Mouse (Mus musculus) forebrain, embryonic 10.5 days (tissue): ENCODE data around the gene Lrrc8d. TPM values are rescaled to one million over a fixed set of nuclear protein-coding genes. Genes with fewer than 3 reads are reported as not detected.
"Not testable (repeated sequence)": the region's sequence is repeated elsewhere in the genome, so short reads cannot be mapped to it uniquely, and the experiment has no call there.

Experiments
- DNase-seq: peaks from one replicate; pipeline ENCODE4 v3.0.0-alpha.2; 2017; ENCODE audit warnings: low spot score; ENCODE audit errors: extremely low spot score
- H3K27ac ChIP-seq: fragments of 300-500 bp; sonication (generic); 2 replicates; pipeline ENCODE4 v1.5.1; 2016; ENCODE audit warnings: mild to moderate bottlenecking
- H3K27me3 ChIP-seq: fragments of 300-500 bp; sonication (generic); 2 replicates; pipeline ENCODE4 v1.6.1; 2016; ENCODE audit warnings: mild to moderate bottlenecking; ENCODE audit not compliant: poor library complexity, severe bottlenecking
- H3K36me3 ChIP-seq: fragments of 300-500 bp; sonication (generic); replicated peaks from 2 replicates; pipeline ENCODE4 v1.6.1; 2016; ENCODE audit warnings: mild to moderate bottlenecking, moderate library complexity
- H3K4me1 ChIP-seq: fragments of 300-500 bp; sonication (generic); 2 replicates; pipeline ENCODE4 v1.6.1; 2016
- H3K4me3 ChIP-seq: fragments of 300-500 bp; sonication (generic); 2 replicates; pipeline ENCODE4 v1.5.1; 2016; ENCODE audit warnings: mild to moderate bottlenecking, moderate library complexity
- H3K9me3 ChIP-seq: fragments of 300-500 bp; sonication (generic); 2 replicates; pipeline ENCODE4 v1.6.1; 2016; ENCODE audit warnings: mild to moderate bottlenecking, moderate library complexity
- WGBS: fragments of 180-500 bp; shearing (Covaris S2); methylation state at CpG from one replicate; pipeline ENCODE4 v1.1.7; 2016; 5-methylcytosine and 5-hydroxymethylcytosine counted together
- polyA plus RNA-seq: library from polyadenylated mRNA; unstranded; fragments of >200 nt; fragmentation: Nextera tagmentation; extraction: Ambion mirVana; gene quantifications from 2 replicates; pipeline ENCODE4 v1.2.1, GENCODE M21; 2016

The Lrrc8d gene
- polyA plus RNA-seq, 1 experiment from 2014 or later = 20.1 TPM

DNA sequence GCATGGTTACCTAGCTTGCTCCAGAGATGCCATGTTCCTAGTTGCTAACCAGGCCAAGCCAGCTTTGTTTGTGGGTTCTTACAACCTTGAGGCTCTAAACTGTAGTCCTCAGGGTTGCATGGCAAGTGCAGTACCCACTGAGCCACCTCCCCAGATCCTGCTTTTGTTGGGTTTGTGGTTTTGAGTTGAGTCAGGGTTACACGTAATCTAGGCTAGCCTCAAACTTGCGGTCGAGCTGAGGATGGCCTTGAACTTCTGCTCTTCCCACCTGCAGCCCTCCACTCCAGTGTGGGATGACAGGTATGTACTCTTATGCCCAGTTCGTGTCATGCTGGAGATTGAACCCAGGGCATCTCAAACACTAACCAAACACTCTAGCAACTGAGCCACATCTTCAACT is 24.3 kb upstream of the Lrrc8d start:
- no peak for DNase-seq
- no peak overlapping the region for H3K27ac ChIP-seq
- peaks cover 16% of the 10 kb centered on the region for H3K4me1 ChIP-seq
- H3K36me3 ChIP-seq = no peaks in the 10 kb centered on the region
- WGBS = 92% methylated on average over 4 of the region's 4 CpGs
- no peaks in the 10 kb centered on the region for H3K9me3 ChIP-seq
- H3K4me3 ChIP-seq = no peak overlapping the region
- H3K27me3 ChIP-seq = no peaks in the 10 kb centered on the region

DNA sequence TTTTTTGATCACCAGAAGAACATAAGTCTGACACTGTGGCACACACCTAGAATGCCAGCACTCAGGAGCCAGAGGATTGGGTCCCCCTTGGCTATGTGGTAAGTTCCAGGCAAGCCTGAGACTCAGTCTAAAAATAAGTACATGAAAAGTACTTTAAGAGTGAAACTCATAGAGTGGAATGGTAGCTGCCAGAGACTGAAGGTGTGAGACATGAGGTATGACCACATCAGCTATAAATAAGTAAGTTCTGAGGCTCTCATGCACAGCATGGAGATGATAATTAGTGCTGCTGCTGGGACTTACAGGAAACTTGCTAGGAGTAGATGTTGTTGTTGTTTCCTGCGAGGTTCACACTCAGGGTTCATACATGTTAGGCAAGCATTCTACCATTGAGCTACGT is 22.7 kb upstream of the Lrrc8d start:
- H3K36me3 ChIP-seq = no peaks in the 10 kb centered on the region
- DNase-seq = no peak
- H3K4me3 ChIP-seq = no peak overlapping the region
- 92% methylated on average over 2 of the region's 2 CpGs for WGBS
- 0 out of 2 replicates have a peak, but pooled peaks cover 8% of the 10 kb centered on the region for H3K27me3 ChIP-seq
- no peaks in the 10 kb centered on the region for H3K9me3 ChIP-seq
- H3K27ac ChIP-seq = no peak overlapping the region
- H3K4me1 ChIP-seq = peaks cover 21% of the 10 kb centered on the region

DNA sequence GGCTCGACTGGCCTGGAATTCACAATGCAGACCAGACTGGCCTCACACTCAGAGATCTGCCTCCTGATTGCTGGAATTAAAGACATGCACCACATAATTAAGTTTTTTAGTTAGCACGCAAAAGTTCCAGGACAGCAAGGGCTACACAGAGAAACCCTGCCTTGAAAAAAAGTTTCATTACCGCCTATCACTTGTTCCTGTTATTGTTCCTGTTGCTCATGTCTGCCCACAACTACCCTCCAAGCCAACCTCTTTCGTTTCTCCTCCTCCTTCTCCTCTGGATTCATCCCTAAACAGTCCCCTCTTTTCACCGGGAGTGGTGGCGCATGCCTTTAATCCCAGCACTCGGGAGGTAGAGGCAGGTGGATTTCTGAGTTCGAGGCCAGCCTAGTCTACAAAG is 21.5 kb upstream of the Lrrc8d start:
- H3K27me3 ChIP-seq = 0 out of 2 replicates have a peak, but pooled peaks cover 9% of the 10 kb centered on the region
- no peaks in the 10 kb centered on the region for H3K36me3 ChIP-seq
- no peaks in the 10 kb centered on the region for H3K9me3 ChIP-seq
- DNase-seq = no peak
- 87% methylated on average over 8 of the region's 8 CpGs for WGBS
- H3K4me3 ChIP-seq = no peak overlapping the region
- peaks cover 18% of the 10 kb centered on the region for H3K4me1 ChIP-seq
- no peak overlapping the region for H3K27ac ChIP-seq

DNA sequence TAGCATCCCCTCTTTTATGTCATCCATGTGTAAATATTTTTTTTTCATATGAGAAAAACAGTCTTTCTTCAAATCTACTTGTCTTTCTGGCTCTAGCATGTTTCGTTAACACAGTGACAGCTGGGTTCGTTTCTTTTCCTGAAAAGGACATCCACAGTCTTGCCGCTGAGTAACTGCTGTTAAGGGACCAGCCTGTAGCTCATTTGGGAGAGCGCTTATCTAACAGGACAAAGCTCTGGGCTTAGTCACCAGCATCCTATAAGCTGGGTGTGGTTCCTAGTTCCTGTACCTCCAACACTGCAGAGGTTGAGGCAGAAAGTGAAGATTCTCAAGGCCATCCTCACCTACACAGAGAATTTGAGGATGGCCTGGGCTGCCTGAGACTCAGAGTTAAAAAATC is 20.5 kb upstream of the Lrrc8d start:
- H3K4me1 ChIP-seq = peaks cover 25% of the 10 kb centered on the region
- no peaks in the 10 kb centered on the region for H3K36me3 ChIP-seq
- H3K27me3 ChIP-seq = 0 out of 2 replicates have a peak, but pooled peaks cover 9% of the 10 kb centered on the region
- no peaks in the 10 kb centered on the region for H3K9me3 ChIP-seq
- H3K27ac ChIP-seq = no peak overlapping the region
- DNase-seq = no peak
- H3K4me3 ChIP-seq = no peak overlapping the region
- WGBS = 80% methylated on average over 4 of the region's 4 CpGs

DNA sequence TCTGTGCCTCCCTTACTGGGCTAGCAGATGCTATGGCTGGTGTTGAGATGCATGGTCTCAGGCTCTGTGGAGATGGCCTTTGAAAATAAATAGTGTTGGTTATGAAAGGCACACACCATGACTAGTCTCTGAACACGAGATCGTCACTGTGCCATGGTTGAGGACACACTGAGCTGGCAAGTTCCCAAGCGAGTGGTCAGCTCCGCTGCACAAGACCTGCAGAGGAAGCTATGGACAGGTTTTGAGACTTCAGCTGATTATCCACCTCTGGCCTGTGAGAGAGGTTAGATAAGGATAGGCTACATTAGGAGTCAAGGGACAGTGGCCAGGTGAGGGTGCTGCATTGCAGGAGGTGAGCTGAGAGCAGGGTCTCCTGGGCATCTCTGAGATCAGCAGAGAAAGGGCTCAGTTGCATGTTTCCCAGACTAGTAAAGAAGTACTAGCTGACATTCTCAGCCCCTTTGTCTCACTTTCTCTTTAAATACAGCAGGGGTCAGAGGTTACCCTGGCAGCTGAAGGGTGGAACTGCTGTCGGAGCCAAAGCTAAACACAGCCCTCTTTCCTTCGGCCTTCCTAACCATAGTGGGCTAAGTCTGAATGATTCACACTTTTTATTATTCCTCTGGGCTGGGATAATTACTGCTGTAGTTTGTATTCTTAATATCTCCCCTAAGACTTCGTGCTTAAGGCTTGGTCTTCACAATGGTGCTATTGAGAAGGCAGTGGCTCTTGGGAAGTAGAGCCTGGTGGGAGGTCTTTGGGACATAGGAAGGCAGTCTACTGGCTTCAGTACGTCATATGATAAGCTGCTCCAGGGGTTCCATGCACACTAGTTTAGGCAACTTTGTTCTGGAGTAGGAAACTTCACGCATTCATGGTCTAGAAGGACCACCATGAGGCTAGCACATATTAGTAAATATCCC is 19.6 kb upstream of the Lrrc8d start:
- 48% methylated on average over 9 of the region's 9 CpGs for WGBS
- Histone ChIP-seq H3K27me3 (0 out of 2 replicates have a peak, but pooled peaks cover 9% of the 10 kb centered on the region), H3K27ac (peak overlapping the region; percentile 22), H3K36me3 (no peaks in the 10 kb centered on the region), H3K9me3 (no peaks in the 10 kb centered on the region), H3K4me1 (peaks cover 32% of the 10 kb centered on the region), H3K4me3 (no peak overlapping the region)
- DNase-seq = no peak

DNA sequence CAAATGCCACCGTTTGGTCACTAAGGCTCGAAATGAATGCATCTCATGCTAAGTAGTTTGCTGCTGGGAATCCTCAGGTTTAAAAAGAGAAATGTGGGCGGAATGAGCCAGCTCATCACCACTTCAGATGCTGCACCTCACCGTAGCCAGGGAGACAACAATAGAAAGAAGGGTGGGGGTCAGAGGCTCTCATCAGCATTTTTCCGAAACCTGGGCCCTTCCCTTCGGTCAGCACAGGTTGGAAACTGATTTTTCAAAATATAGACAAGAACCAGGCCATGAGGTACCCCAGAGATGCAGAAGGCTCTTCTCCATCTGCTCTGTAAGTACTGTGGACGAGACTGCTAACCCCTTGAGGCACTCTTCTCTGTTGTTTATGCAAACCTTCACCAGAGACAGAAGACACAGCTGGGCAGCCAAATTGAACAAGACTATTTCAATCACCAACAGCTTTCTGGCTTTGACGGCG is 17.6 kb upstream of the Lrrc8d start:
- WGBS = 80% methylated on average over 9 of the region's 9 CpGs
- no peak for DNase-seq
- Histone ChIP-seq H3K27me3 (0 out of 2 replicates have a peak, but pooled peaks cover 9% of the 10 kb centered on the region), H3K4me1 (peaks cover 39% of the 10 kb centered on the region), H3K27ac (no peak overlapping the region), H3K9me3 (no peaks in the 10 kb centered on the region), H3K36me3 (no peaks in the 10 kb centered on the region), H3K4me3 (no peak overlapping the region)

DNA sequence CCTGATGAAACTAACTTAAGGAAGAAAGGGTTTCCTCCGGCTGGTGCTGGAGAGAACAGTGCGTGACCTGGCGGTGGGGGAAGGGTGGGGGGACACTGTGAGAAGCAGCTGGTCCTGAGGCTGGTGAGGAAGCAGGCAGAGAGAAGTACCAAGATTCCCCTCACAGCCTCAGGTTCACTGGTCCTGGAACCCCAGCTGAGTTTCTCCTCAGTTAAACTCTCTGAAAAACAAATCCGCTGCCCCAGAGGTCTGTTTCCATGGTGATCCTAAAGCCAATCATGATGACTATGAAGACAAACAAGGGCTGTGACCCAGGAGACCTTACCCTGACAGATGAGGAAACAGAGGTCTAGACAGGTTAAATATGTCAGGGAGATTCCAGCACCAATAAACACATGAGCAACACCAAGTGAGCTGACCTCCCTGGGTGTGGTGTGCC is 15.8 kb upstream of the Lrrc8d start:
- peak; percentile 26 for DNase-seq
- H3K4me3 ChIP-seq = no peak overlapping the region
- H3K9me3 ChIP-seq = no peaks in the 10 kb centered on the region
- H3K4me1 ChIP-seq = peaks cover 39% of the 10 kb centered on the region
- H3K36me3 ChIP-seq = no peaks in the 10 kb centered on the region
- H3K27me3 ChIP-seq = 0 out of 2 replicates have a peak, but pooled peaks cover 9% of the 10 kb centered on the region
- 20% methylated on average over 4 of the region's 4 CpGs for WGBS
- H3K27ac ChIP-seq = no peak overlapping the region; the same call in 1 of the 2 replicates

DNA sequence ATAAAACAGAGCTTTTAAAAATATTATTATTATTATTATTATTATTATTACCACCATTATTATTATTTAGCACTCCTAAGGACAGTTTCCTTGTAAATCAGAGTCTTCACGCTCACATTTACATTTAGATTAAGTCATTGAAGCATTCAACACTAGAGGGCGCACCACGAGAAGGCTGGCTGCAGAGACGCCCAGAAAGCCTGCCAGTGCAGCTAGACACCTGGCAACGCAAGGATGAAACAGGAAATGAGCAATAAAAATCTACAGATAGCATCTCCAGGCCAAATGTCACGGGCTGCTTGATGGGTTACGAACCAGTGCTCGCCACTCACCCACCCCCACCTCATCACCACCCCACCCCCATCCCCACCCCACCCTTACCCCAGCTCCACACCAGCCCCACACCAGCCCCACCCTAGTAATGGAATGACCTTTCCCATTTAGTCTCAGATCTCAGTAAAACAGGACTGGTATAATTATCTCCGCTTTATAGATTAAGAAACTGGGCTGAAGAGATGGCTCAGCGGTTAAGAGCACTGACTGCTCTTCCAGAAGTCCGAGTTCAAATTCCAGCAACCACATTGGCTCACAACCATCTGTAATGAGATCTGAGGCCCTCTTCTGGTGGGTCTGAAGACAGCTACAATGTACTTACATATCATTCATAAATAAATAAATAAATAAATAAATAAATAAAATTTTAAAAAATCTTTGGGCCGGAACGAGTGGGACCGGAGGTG is 14.7 kb upstream of the Lrrc8d start:
- H3K36me3 ChIP-seq = no peaks in the 10 kb centered on the region
- no peak overlapping the region for H3K4me3 ChIP-seq
- peaks cover 17% of the 10 kb centered on the region; the same call in 1 of the 2 replicates for H3K27me3 ChIP-seq
- peak; percentile 70 for DNase-seq
- H3K9me3 ChIP-seq = no peaks in the 10 kb centered on the region
- peaks cover 35% of the 10 kb centered on the region for H3K4me1 ChIP-seq
- 32% methylated on average over 14 of the region's 14 CpGs for WGBS
- H3K27ac ChIP-seq = no peak overlapping the region

DNA sequence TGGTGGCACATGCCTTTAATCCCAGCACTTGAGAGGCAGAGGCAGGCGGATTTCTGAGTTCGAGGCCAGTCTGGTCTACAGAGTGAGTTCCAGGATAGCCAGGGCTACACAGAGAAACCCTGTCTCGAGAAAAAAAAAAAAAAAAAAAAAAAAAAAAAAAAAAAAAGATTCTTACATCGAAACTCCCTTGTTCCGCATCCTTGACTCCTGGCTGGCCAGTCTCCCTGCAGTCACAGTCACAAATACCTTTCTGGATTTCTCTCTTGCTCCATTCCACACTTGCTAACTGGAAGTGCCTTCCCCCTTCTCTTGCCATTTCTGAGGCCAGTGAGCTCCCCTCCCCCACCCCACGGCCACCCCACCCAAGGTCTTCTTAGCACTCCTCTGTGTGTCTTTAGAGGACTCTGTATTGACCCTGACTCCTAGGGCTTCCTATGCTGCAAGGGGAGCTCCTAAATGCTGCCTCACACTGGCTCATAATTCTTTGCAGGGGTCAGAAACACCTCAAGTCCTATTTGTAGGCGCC is 13.9 kb upstream of the Lrrc8d start:
- H3K36me3 ChIP-seq, H3K4me3 ChIP-seq, H3K9me3 ChIP-seq, H3K27ac ChIP-seq, DNase-seq: not testable (repeated sequence)
- peaks cover 31% of the 10 kb centered on the region for H3K4me1 ChIP-seq
- 80% methylated on average over 6 of the region's 7 CpGs for WGBS
- H3K27me3 ChIP-seq = peaks cover 17% of the 10 kb centered on the region; the same call in 1 of the 2 replicates

DNA sequence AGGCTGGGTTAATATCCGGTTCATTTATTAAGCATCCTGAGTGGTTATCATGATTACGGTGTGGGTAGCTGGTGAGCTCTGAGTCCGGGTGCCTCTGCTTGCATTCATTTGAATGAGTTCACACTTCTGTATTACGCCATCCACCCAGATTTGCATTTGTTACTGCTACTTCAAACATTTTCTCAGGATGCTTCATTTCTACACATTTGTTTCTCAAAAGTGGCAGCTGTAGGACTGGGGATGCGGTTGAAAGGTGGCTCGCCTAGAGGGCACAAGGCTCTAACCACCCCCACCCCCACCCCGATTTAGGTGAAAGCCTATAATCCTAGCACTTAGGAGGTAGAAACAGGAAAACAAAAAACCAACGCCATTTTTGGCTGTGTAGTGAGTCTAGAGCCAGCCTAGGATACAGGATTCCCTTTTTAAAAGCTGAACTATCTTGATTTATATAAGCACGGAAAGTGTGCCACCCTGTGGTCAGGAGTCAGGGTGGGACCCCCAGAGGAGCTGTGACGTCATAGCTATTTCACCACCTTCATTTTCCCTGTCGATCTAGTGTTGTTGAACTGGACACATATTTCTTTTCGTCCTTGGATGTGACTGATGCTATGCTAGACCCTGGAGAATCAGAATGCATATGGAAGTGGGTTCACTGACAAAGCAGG is 13.3 kb upstream of the Lrrc8d start:
- H3K36me3 ChIP-seq = no peaks in the 10 kb centered on the region
- no peak overlapping the region for H3K4me3 ChIP-seq
- no peak for DNase-seq
- no peaks in the 10 kb centered on the region for H3K9me3 ChIP-seq
- H3K4me1 ChIP-seq = peaks cover 30% of the 10 kb centered on the region
- H3K27me3 ChIP-seq = peaks cover 14% of the 10 kb centered on the region; the same call in 1 of the 2 replicates
- no peak overlapping the region for H3K27ac ChIP-seq
- WGBS = 71% methylated on average over 12 of the region's 12 CpGs

DNA sequence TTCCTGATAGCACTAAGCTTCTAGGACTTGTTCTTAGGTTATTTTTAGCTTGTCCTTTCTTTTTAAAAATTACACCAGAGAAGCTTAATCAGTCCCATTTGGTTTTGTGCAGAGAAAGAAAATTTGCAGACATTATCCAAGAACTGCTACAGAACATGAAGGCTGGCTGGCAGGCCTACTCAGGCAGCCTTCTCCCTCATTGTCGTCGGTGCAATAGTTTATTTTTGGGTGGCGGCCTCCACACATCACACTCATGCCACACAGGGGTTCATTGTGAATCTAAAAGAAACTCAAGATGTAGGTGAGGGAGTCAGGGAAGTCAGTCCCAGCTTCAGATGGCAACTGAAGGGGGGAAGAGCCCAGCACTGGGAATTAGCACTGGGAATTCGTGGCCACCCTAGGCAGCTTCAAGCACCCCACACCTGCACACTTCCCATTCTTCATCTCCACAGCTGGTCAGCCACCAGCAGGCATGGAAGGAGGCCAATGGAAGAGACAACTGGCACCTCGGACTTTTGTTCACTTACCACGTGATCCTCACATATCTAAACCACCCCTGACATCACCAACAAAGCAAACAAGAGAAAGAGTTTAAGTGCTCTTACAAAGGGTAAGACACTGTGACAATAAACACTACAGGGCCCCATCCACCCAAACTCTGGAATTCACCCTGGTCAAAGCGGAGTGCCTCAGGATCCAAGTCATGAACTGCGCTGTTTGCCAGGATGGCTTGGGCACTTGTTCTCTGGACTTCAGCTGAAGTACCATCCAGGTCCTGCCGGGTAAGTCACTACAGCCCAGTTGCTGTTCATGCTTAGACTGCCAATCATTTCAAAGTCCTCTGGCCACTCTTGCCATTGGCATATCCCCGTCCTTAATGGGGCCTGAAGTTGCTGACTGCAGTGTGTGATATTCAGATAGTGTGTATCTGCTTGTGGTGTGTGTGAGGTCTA is 9.0 kb upstream of the Lrrc8d start:
- DNase-seq = no peak
- Histone ChIP-seq H3K4me1 (peaks cover 22% of the 10 kb centered on the region), H3K4me3 (no peak overlapping the region), H3K36me3 (no peaks in the 10 kb centered on the region), H3K27me3 (peaks cover 7% of the 10 kb centered on the region; the same call in 1 of the 2 replicates), H3K9me3 (no peaks in the 10 kb centered on the region), H3K27ac (no peak overlapping the region)
- WGBS = 81% methylated on average over 10 of the region's 10 CpGs
